Mouse (Mus musculus) adrenal gland, adult 18-20 months (tissue): ENCODE results near the gene Fkbp15. TPM values are rescaled to one million over a fixed set of nuclear protein-coding genes. Genes with fewer than 3 reads are reported as not detected.
"Not testable (repeated sequence)": the region's sequence is repeated elsewhere in the genome, so short reads cannot be mapped to it uniquely, and the experiment has no call there.

Experiments
- DNase-seq, 2 experiments: peaks; one replicate each; pipeline ENCODE4 v3.0.0; 2021 to 2022; ENCODE audit warnings: low spot score in 2 of 2
- total RNA-seq, 2 experiments: library from RNA; stranded (reverse); gene quantifications; 1 replicate in 1 of 2; 2 replicates in 1 of 2; pipeline ENCODE4 v1.2.3; 2021

Gene Fkbp15
- total RNA-seq, 2 experiments from 2014 or later: 31.4 to 32.1 TPM

DNA sequence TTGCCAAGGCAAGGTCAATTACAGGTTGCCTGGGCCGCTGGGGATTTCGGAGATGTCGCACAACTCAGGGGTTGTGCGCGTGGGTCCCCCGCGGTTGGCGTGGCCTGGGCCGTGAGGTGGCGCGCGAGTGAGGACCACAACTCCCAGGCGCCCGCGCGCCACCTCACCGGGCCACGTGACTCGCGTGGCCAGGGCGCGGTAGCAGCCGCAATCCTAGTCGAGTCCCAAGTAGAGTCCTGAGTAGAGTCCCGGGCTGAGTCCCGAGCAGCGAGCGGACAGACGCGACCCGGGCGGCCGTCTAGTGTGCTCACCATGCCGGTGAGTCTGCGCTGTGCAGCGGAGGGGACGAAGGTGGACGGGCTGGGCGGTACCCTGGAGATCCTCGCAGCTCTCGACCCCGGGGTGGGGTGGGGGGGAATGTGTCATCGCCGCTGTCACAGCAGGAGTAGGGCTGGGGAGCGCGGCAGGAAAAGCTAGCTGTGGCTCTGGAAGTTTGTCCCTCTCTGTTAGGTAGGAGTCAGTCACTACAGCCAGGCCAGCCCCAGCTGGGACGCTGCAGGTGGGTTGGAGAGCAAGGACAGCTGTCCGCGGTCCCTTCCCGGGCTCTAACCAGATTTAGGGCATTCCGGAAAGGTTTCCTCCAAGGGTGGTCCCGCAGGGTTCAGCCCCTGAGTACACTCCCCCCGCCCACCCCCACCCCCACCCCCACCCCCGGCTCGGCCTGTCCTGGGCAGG, 73.9 kb downstream of the Fkbp15 start:
- DNase-seq: peak; percentile 81 to 83

DNA sequence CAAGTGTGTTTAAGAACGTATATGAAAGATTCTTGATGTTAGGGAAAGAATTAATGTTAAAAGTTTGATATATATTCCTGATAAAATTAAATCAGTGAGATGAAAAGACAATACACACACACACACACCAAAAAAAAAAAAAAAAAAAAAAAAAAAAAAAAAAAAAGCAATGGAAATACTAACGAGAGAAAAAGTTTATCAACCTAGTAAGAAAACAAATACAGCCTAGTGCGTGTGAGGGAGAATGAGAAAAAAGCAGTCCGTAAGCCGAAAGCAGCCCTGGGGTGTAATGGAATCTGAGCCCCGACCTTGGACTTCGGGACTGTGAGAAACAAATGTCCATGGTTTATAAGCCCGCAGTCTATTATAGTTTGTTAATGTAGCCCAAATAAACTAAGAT, 74.8 kb downstream of the Fkbp15 start:
- DNase-seq: peak; percentile 4 to 12

- no peak for DNase-seq
These were observed 77.4 kb downstream of the Fkbp15 start for GRCm38 (mm10) chr4:62282969-62283368.

DNA sequence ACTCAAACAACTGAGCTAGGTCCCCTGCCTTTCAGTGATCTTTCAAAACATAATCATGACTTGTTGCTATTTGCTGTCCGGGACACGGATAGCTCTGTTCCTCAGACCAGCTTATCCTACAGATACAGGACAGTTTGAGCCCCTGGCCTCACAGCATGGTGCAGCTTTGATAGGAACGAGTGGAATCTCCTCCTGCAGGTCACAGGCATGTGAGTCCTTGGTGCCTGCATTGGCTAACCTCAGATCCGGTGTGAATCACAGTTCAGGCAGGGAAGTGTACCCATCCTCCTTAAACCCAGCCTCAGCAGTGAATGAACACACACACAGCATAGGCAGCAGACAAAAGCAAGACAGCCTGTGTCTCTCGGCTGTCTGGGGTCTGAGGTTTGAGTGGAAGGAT, 79.0 kb downstream of the Fkbp15 start:
- peak; percentile 10 to 16 for DNase-seq

DNA sequence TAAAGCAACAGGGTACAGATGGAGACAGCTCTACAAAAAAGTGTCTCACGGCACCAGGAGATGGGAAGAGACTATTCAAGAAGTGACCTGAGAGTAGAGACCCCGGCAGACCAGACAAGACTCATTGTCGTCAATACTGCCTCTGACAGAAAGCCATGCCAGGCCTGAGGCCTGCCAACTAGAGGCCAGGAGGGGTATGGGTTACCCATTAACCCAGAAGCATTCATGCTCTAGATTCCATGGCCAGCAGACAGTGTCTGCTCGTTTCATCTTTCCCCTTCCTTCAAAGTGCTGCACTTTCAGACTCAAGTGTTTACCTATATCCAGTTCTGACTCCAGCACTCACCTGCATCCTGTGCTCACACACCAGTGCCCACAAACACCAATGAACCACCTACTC, 82.3 kb downstream of the Fkbp15 start:
- DNase-seq: peak in 1 of 2 experiments; percentile 1

DNA sequence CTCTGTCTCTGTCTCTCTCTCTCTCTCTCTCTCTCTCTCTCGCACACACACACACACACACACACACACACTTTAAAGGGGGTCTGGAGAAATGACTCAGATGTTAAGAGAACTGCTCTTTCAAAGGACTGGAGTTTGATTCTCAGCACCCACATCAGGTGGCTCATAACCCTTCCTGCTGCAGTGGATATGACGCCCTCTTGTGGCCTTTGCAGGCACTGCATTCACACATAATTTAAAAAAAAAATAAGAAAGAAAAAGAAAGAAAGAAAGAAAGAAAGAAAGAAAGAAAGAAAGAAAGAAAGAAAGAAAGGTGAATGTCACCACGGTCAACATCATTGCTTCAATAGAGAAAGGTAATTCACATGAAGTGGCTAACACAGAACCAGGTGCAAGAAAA, 83.1 kb downstream of the Fkbp15 start:
- DNase-seq: no peak

GRCm38 (mm10) chr4:62276642-62277041, 83.7 kb downstream of the Fkbp15 start:
- DNase-seq: no peak

DNA sequence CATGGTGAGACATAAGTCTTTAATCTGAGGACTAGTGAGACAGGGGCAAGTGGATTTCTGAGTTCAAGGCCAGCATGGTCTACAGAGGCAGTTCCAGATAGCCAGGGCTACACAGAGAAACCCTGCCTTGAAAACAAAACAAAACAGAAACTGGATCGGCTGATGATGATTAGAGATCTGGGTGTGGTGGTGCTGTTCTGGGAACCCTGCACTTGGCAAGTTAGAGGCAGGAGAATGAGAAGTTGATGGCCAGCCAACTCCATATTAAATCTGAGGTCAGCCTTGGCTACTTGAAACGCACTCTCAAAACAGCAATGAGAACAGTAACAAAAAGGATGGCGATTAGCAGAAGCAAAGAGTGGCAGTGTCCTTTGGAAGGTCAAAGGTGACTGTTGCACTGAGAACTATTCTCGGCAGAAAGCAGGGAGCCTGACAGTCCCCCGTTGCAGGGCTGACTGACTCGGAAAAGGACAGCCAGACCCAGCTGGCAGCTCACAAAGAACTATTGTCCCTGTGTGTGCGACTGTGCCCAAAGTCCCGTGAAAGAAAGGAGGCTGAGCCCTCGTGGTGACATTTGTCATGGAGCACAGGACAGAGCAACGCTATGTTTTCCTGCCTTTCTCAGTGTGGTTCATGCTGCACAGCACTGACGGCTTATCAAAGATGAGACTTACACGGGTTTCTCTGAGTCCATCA, 85.4 kb downstream of the Fkbp15 start:
- no peak for DNase-seq

DNA sequence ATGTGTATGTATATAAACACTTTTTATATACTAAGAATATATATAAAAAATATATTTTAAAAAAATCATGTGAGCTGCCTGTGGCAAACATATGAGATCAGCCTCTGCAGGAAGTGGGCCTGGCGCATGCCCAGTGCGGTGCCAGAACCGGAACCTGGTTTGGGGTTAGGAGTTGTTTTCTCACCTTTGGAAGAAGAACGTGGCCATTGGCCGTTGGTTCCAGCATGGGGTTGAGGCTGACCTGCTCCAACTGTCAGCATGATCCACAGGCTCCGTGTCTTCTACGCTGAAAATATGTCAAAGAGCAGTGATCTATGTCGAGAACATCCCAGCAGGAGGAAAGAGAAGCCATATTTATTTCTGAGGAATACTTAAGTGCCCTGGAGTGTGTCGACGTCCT, 86.4 kb downstream of the Fkbp15 start:
- no peak for DNase-seq

GRCm38 (mm10) chr4:62272696-62273095, 87.7 kb downstream of the Fkbp15 start:
- no peak for DNase-seq

GRCm38 (mm10) chr4:62267101-62267500, 93.2 kb downstream of the Fkbp15 start:
- no peak for DNase-seq

DNA sequence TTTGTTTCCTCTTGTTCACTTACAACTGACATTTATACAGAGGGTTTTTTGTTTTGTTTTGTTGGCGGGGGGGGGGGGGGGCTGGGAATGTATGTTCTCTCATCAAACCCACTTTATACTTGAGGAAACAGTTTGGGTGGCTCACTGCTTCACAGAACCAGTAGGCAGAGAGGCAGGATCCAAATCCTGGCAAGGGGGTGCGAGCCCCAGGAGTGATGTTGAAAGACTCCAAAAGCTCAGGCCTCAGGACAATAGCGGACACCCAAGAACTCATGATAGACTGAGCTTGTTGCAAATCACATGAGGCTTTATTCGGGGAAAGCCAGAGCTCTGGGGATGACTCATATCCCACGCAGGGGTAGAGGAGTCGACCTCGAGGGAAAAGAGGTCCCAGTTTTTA, 94.3 kb downstream of the Fkbp15 start:
- DNase-seq: not testable (repeated sequence)

- DNase-seq: no peak
These were observed 95.1 kb downstream of the Fkbp15 start for GRCm38 (mm10) chr4:62265154-62265836.

DNA sequence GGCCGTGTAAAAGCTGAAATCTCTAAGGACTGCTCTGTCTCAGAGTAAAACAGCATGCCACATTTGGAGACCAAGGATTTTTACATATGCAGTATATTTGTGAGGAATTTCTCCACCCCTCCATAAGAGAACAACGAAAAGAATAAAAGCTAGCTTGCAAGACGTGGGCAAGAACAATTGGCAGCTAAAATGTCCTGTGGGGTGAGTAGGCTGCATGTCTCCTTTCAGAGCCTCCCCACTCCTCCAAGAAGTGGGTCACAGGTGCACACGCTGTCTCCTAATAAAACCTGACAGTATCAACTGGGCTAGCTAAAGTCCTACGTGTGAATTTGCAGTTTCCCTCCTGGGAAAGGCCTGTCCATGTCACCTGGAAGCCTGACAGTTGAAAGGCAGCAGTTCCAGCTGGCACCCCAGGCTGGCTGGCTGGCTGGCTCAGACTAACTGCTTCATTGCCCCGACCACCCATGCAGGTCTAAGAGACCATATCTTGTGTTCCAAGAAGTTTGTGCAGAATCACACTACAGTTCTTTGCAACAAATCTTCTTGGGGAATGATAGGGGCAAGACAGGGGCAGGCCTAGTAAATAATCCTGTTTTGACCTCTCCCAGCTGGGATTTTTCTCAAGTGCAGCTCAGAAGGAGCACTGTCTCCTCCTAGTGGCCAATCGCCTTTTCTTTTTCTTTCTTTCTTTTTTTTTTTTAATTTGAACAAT, 97.1 kb downstream of the Fkbp15 start:
- DNase-seq: no peak

DNA sequence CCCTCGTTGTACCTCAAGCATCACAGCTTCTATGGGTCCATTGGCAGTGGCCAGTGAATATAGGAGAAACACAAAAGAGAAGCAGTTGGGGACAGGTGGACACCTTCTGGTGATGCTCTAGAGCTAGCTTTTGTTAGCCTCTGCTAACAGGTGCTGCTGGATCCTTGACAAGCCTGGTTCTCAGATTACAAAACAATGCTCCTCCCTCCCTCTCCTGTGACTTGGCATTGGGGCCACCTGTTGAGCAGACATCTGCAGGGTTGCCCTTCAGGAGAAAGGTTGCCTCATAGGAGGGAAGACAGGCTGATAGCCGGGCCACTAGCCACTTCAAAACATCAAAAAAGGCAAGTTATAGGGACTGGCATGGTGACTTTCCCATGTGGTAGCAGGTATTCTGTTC, 98.1 kb downstream of the Fkbp15 start, which contains the start of gene Slc31a2:
Gene Slc31a2, plus strand, starts transcription at position 287 of the 400 bp plus-strand sequence.
- no peak for DNase-seq

DNA sequence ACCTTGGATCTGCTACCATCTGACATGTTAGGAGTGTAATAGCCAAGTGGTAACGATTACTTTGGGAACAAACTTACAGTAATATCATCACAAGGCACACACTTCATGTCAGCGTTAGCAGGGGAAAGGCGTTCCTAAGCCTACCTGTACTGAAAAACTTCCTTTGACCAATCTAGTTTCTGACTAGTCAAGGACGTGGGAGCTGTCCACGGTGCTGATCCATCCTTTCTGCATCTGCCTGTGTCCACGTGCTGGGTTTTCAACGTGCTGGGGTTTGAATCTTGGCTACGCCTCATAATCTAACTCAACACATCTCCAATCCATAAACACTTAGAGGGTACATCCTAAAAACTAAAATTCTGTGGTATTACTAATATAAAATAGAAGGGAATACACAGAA, 103.4 kb downstream of the Fkbp15 start:
- peak; percentile 44 to 46 for DNase-seq

DNA sequence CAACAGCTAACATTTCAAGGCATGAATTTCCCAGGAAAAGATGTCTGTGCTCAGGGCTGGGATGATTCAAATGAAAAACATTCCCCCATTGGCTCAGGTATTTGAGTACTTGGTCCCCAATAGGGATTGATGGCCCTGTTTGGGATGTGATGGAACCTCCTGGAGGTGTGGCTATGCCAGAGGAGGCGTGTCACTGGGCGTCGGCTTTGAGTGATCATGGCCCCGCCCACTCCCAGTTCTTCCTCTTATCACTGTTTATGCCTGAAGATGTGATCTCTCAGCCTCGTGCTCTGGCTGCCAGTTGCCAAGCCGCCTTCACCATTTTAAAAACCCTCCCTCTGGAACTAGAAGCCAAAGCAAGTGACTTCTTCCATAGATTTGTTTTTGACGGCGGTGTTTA, 105.8 kb downstream of the Fkbp15 start:
- no peak for DNase-seq

DNA sequence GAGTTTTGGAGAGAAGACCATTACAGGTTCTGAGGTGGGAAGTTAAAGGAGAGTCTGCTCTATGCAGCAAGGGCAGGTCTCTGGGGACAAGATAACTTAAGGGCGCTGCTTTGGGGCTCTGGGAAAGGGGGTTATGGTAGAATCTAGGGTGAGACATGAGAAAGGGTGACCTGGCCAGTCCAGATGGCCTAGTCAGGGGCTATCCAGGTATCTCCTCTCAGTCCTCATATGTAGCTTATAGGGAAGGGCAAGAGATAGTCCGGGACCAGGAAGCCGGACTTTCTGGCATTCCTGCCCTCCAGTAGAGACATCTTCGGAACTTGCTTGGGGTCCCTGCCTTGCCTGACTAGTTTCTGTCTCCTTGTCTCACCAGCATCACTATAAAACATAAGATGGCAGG, 108.6 kb downstream of the Fkbp15 start:
- DNase-seq: no peak

GRCm38 (mm10) chr4:62250896-62251544, 109.3 kb downstream of the Fkbp15 start:
- DNase-seq: no peak
